Mouse (Mus musculus) large intestine, adult 2 months (tissue): Measurements from ENCODE around the gene Ankle2. TPM values are rescaled to one million over a fixed set of nuclear protein-coding genes. Genes with fewer than 3 reads are reported as not detected.
A peak's percentile ranks its signal among the peaks of the same experiment; 100 is the strongest.

Source experiments
- DNase-seq: peaks from one replicate; pipeline ENCODE4 v3.0.0-alpha.2; 2012; ENCODE audit warnings: low read depth, low spot score
- WGBS: fragments of 180-500 bp; shearing (Covaris S2); methylation state at CpG from one replicate; pipeline ENCODE4 v1.1.7; 2018; 5-methylcytosine and 5-hydroxymethylcytosine counted together
- polyA plus RNA-seq: library from polyadenylated mRNA; depleted of rRNA; stranded (reverse); fragments of >200 nt; gene quantifications from 2 replicates; pipeline ENCODE4 v1.2.3, GENCODE M21; 2012; rRNA removed

Ankle2 gene
- polyA plus RNA-seq, 1 experiment = 4.7 TPM

- 76% methylated on average over 2 of the region's 2 CpGs for WGBS
- no peak for DNase-seq
Observed at GRCm38 (mm10) chr5:110276391-110276790, 45.6 kb downstream of the Ankle2 start.

DNA sequence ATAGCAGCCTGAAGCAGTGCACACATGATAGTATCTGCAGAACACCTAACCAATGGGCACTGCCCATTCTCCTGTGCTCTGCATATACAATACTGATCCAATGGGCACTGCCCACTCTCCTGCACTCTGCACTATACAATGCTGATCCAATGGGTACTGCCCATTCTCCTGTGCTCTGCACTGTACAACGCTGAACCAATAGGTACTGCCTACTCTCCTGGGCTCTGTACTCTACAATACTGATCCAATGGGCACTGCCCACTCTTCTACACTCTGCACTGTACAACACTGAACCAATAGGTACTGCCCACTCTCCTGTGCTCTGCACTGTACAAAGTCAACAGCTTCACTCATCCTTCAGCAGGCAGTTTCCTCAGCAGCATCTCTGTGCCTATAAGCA lies 46.1 kb downstream of the Ankle2 start:
- no peak for DNase-seq
- 91% methylated on average over 1 of the region's 1 CpGs for WGBS

- no peak for DNase-seq
- WGBS = 36% methylated on average over 2 of the region's 2 CpGs
Observed at GRCm38 (mm10) chr5:110281984-110282383, 51.2 kb downstream of the Ankle2 start.

DNA sequence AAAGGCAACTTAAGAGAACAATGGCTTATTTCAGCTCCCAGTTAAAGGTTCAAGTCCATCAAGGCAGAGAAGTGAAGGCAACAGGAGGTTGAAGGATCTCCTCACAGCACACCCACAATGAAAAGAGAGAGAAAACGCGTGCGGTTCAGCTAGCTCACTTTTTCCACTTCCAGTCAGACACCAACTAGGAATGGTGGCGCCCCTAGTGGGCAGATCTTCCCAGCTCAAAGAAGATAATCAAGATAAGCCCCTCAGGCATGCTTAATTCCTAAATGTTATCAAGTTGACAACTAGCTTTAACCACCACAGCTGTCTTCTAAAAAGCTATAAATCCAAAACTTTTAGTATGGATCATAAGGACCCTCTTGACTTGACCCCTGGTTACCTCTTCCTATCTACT lies 53.7 kb downstream of the Ankle2 start:
- 3% methylated on average over 4 of the region's 4 CpGs for WGBS
- no peak for DNase-seq

- DNase-seq = no peak
- WGBS = 2% methylated on average over 15 of the region's 15 CpGs
Observed at GRCm38 (mm10) chr5:110285156-110285555, 54.4 kb downstream of the Ankle2 start.

DNA sequence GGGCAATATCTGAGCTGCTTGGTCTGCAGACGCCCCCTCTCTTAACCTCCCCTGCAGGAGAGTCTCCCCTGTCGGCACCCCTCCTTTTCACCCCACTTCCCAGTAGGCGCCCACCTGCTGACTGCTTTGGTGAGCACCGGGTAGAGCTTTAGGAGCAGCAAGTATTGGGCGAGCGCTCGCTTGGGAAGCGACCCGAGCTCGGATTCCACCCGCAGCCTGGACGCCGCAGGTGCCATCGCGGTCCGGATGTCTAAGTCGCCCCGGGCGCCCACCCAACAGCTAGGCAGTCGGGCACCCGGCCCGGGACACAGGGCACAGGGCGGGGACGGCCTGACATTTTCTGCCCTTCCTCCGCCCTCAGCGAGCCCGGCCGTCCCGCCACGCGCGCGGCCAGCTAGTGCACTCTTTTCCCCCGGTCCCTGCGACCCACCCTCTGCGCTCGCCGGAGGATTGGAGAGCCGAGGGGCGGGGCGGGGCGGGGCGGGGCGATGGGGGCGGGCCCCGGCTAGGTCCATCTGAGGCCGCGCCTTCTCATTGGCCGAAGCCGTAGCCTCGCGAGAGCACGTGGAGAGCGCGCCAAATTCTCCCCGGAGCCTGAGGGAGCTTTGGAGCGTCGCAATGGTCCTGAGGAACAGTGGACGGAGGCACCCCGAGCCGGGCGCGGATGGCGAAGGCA lies 55.1 kb downstream of the Ankle2 start, which contains the start of the genes Pxmp2 and Pole:
Gene Pxmp2 (minus strand): TSS at position 417 of the 676 bp plus-strand sequence.
Gene Pole (plus strand): TSS at position 537 of the 676 bp plus-strand sequence.
- DNase-seq = peak; percentile 75
- under 1% methylated on average over 64 of the region's 64 CpGs for WGBS

DNA sequence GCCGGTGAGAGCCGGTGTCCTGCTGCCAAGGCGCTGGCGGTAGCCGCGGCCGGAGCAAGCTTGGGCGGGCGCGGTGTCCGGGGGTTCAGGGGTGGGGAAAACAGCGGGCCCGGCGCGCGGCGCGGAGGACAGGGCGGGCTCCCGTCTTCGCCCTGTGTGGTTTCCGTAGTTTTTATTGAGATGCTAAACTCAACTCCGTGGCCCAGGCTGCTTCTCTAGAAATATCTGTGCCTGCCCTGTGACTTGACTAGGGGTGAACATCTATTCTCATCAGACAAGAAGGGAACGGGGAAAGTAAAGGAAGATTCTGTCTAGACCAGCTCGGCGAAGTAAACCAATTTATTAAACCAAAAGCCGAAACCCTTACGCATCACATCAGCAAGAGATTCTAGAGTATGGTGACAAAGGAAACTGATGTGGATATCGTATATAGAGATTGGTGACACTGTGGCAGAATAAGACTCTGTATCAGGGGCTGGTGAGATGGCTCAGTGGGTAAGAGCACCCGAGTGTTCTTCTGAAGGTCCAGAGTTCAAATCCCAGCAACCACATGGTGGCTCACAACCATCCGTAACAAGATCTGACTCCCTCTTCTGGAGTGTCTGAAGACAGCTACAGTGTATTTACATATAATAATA lies 55.8 kb downstream of the Ankle2 start:
- WGBS = under 1% methylated on average over 31 of the region's 31 CpGs

DNA sequence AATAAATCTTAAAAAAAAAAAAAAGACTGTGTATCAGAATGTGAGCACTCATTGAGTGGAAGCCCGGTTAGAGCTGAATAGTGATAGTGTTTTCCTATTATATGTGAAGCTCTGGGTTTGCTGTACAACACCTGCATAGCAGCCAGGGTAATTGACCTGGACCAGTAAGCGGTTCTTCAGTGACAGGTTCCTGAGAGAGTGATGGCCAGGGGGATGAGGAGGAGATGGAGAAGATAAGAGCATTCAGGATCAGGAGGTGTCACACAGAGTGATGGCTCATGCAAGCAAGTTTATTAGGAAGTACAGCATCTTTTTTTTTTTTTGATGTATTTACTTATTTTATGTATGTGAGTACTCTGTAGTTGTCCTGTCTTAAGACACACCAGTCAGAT lies 56.3 kb downstream of the Ankle2 start:
- WGBS = 45% methylated on average over 2 of the region's 2 CpGs
- DNase-seq = no peak

More for the DNA sequence above, 55.8 kb downstream of the Ankle2 start:
- no peak for DNase-seq

- DNase-seq = no peak
- 98% methylated on average over 1 of the region's 1 CpGs for WGBS
Observed at GRCm38 (mm10) chr5:110291649-110292048, 60.8 kb downstream of the Ankle2 start.

GRCm38 (mm10) chr5:110296637-110297036 lies 65.8 kb downstream of the Ankle2 start:
- WGBS = 80% methylated on average over 1 of the region's 1 CpGs
- no peak for DNase-seq

DNA sequence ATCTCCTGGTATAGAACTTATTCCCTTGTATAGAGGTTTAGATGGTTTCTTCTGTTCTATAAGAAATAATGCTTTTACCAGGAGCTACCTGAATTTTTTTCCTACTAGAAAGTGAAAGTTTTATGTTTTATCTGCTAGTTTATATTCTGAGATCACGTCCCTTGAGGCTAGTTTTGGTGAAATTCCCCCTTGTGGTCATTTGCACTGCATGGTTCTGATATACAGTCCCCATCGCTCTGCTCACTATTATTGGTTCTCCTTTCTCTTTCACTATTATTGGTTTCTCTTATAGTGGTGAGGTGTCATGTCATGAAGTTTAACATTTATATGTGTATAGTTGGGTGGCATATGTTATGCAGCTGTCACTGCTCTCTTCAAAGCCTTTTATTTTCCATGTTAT lies 69.8 kb downstream of the Ankle2 start:
- no peak for DNase-seq
- WGBS = 85% methylated on average over 2 of the region's 2 CpGs

Other genes starting within 250 kb of the Ankle2 start
- 2.3 and 2.4 TPM in 2 replicates for gene Zfp932, start 234.5 kb upstream of the Ankle2 start, polyA plus RNA-seq
- 0.21 and 0.23 TPM in 2 replicates for gene Gm17655, start 158.5 kb upstream of the Ankle2 start, polyA plus RNA-seq
- 0.20 and 0.41 TPM in 2 replicates for gene Gm35315, start 136.6 kb upstream of the Ankle2 start, polyA plus RNA-seq
- gene Plcxd1, start 131.0 kb upstream of the Ankle2 start, polyA plus RNA-seq = 0.36 and 0.49 TPM in 2 replicates
- gene Gtpbp6, start 122.8 kb upstream of the Ankle2 start, polyA plus RNA-seq = 70.5 and 76.0 TPM in 2 replicates
- 0.30 and 0.44 TPM in 2 replicates for gene Zfp605, start 120.9 kb upstream of the Ankle2 start, polyA plus RNA-seq
- 34.2 and 51.3 TPM in 2 replicates for gene Chfr, start 95.2 kb upstream of the Ankle2 start, polyA plus RNA-seq
- gene Golga3, start 54.3 kb upstream of the Ankle2 start, polyA plus RNA-seq = 4.7 and 8.6 TPM in 2 replicates
- gene Pgam5, start 38.9 kb downstream of the Ankle2 start, polyA plus RNA-seq = 19.0 and 21.0 TPM in 2 replicates
- gene Pxmp2, start 55.2 kb downstream of the Ankle2 start, polyA plus RNA-seq = 5.1 and 5.9 TPM in 2 replicates
- gene Pole, start 55.3 kb downstream of the Ankle2 start, polyA plus RNA-seq = 12.3 and 14.4 TPM in 2 replicates
- gene P2rx2, start 112.2 kb downstream of the Ankle2 start, polyA plus RNA-seq = 4.9 and 5.0 TPM in 2 replicates
- 0.16 TPM in 1 of 2 replicates, not detected in the other for gene Lrcol1, start 113.7 kb downstream of the Ankle2 start, polyA plus RNA-seq
- 31.2 and 40.4 TPM in 2 replicates for gene Fbrsl1, start 217.5 kb downstream of the Ankle2 start, polyA plus RNA-seq